Mouse (Mus musculus) retina, postnatal 7 days (tissue): ENCODE results near the gene Gm11444.

Experiments used
- DNase-seq: peaks from one replicate; pipeline ENCODE4 v3.0.0-alpha.2; 2012; ENCODE audit warnings: low read depth, low spot score

Gene Gm11444

DNA sequence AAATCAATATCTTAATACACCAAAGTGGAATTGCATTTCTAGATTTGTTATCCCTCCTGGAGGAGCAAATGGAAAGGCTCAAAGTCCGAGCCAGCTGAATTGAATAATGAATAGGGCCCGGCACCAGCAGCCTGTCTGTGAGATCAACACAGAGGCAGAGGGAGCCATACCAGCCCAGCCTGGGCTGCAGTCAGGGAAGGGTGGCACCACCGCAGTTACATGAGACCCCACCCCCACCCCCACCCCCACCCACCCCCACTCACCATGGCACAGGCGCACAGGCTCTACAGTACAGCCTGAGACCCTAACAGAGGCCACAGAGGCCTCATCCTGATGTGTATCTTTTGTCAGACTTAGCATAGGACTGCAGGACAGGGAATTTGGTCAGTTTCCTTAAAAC, 35.5 kb downstream of the Gm11444 start:
- DNase-seq, result no peak

DNA sequence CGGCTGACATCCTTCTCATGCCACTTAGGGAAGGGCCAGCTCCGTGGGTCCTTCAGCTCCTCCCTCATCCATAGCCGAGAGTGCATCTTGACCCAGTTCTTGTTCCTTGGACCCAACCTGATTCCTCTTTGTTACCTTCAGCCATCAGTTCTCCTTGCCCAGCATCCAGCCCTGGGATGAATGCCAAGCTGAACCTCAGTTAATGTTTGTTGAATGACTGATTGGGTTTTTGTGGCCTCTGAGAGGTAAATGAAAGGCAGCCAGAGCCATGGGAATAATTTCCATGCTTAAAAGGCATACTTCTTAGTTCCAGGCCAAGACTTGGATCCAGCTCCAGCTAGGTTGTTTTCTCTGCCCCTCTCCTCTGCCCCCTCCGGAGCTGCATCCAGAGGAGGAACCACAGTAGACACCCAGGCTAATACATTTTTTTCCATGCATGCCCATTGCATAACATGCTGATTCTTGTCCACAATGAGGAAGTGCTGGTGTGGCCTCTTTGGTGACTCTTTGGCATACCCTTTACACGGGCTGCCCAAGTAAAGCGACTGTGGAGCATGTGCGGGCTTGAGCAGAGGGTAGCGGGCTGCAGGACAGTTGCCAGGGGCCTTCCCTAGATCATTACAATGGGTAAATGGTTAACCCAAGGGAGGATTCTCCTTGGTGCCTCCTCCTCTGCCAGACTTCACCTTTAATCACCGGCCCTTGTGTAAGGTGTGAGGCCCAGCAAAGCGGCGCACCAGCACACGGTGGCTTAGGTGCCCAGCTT, 37.7 kb downstream of the Gm11444 start:
- no peak for DNase-seq

DNA sequence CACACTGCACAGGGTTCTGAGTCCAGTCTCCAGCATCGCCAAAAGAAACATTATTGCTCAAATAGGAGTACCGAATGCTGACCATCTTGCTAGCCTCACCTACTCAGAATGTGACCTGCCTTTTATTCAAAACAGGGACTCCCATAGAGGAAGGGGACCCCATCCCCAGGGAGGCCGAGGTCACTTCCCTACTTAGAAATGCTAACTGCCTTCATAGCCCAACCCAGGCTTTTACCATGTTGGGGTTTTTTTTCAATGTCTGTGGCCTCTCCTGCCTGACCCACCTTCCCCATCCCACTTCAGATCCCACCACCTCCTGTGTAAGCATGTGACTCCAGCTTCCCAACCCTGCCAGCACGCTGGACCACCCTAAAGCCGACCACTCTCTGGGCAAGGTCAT, 38.5 kb downstream of the Gm11444 start:
- no peak for DNase-seq

DNA sequence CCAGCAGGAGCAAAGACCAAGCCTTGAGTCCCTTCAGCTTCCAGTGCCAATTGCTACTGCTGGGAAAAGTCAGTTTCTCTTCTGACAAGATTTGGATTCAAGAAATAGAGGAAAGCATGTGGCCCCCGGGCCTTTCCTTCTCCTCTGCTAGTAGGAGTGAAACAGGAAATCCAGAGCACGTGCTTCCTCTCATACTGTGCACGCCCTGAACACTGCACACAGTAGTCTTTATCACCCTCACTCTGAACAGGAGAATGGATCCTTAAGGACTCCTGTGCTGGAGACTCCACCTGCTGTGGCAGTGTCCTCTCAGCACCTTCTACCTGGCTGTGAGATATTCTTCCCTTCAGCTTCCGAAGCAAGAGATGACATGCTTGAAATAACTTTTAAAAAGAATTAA, 38.9 kb downstream of the Gm11444 start:
- no peak for DNase-seq

DNA sequence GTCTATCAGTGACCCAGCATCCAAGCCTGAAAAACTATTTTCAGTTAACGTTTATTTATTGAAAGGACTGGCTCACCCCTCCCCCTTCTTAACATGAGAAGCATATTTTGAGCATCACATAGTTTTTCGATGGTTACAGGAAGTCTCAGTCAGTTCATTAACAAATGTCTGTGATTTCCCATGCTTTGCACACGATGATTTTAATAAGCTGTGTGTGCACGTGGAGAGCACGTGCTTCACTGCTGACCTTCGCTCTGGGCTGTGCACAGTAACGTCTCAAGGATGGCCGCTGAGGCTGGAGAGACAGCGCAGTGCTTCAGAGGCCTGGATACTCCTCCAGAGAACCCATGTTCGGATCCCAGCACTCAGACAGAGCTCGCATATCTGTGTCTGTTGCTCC, 42.8 kb downstream of the Gm11444 start:
- no peak for DNase-seq

DNA sequence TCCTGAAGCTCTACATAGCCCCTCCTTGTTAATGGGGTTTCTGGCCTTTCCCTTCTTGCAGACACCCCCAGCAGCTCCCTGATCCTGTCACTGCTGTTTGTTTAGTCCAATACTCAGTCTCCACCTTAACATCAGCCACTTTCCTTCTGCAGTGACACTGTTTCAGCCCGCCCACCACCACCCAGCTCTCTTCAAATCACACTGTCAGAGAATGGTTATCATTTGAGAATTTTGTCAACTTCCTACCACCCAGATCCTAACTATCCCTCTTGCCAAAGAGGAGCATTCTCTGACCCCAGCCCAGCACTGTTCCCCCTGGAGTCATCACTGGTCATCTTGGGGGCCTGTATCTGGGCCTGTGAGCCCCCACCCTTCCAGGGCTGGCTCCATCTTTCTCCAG, 44.4 kb downstream of the Gm11444 start:
- DNase-seq, result no peak

DNA sequence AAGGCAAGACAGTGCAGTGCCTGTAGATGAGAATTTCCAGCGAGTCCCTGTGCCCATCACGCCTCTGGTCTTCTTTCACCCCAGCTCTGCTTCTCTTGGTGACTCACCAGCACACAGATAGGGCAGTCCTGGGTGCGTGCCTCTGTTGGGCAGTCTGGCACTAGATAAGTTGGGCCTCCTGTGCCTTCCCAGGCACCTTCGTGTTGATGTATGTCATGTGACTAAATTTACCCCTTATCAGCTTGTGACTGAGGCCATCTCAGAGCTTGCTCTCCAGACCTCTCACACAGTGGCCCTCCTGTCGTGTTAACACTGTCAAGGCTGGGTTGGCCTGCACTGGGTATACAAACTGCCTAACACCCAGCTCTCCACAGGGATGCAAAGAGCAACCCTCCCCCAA, 46.1 kb downstream of the Gm11444 start:
- no peak for DNase-seq

DNA sequence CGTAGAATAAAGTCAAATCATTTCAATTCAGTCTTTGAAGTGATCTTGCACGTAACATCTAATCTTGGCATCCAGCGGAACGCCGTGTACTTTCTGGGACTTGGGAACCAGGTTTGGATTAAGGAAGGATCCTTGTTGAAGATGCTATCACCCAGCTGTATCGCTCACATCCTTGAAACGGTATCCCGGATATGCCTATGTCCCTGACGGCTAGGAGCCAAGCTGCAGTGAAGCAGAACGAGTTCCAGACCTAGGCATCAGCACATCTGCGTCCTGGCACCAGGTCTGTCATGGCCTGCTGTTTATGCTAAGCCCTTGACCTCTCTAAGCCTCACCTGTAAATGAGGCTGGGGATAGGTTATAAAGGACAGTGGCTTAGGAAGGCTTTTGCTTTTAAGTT, 49.8 kb downstream of the Gm11444 start:
- DNase-seq, result no peak

DNA sequence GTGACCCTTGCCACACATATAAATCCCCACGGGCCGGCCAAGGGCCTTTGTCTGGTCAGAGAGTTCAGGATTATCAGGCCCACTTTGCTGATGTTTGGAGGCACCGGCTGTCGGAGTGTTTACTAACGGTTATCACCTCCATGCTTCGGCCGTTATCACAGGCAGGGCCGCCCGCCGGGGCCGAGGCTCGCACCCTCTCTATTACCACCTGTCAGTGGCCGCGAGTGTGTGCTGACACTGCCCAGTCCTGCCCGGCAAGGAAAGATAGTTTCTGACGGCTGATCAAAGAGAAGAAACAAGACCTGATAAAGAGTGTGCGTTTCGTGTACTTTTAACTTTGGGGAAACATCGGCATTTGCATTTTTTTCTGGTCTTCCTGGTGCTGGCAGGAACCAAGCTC, 50.3 kb downstream of the Gm11444 start:
- DNase-seq, result no peak

DNA sequence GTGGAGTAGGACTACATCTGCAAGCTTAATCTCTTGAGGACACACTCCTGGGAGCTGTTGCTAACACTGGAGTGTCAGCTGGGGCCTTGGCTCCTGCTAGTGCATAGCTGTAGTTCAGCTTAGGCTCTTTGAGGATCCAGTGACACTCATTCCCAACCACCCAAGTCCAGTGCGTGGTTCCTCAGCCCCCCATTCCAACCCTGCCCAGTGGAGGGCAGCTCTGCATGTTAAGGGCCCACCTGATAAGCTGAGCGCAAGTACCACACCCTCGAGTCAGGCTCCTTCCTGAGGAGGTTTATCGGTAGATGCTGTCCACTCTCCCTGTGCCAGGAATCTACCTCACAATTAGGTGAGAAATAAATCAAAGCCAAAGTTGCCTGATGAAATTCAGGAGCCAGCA, 50.7 kb downstream of the Gm11444 start:
- DNase-seq, result no peak
